8 mouse cellular contexts compared by ENCODE assay signal in the genomic region with DNA sequence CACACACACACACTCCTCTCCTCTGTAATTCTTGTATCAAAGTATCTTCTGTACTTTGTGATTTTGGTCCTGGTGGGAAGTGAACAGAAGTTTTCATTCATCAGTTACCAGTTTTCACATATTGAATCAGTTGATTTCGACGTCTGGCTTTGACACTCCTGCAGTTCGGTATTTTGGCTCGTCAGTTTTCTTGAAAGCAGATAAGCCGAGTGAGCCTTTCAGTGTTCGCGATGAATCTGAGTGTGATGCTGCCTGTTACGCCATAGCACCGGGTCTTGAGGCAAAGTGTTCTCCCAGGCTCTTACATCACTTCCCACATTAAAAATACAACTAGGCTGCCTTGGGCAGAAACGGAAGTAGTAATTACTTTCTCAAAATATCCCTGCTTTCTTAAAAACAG. TPM values are rescaled to one million over a fixed set of nuclear protein-coding genes. Genes with fewer than 3 reads are reported as not detected.
A peak's percentile ranks its signal among the peaks of the same experiment; 100 is the strongest.
DNase-seq lines count a peak whose midpoint lies in the region; ATAC-seq lines count a peak whose summit lies in the region.
"Had no signal": no experiment of that assay in that cellular context is flagged by ENCODE, and none has a peak within 500 bp of the region (broad histone marks: within the 10 kb centered on the region; RNA-seq: fewer than 3 reads in every experiment).

No protein-coding gene starts in this region.

- H3K4me3 ChIP-seq in hindbrain, embryonic 10.5 days = no peak overlapping the region
- H3K4me3 ChIP-seq in hindbrain, embryonic 13.5 days = no peak overlapping the region
- no peak overlapping the region for H3K4me3 ChIP-seq in forebrain, embryonic 15.5 days
- no peak overlapping the region for H3K4me3 ChIP-seq in midbrain, embryonic 11.5 days (ENCODE audit: low read depth, low read length)

- peaks cover 40% of the 10 kb centered on the region for H3K4me1 ChIP-seq in hindbrain, embryonic 10.5 days (replicated peaks)
- H3K4me1 ChIP-seq in hindbrain, embryonic 13.5 days (replicated peaks) = peaks cover 38% of the 10 kb centered on the region
- peaks cover 34% of the 10 kb centered on the region for H3K4me1 ChIP-seq in forebrain, embryonic 15.5 days
- H3K4me1 ChIP-seq in midbrain, embryonic 11.5 days (ENCODE audit: control insufficient read depth, insufficient read depth, low read length) = peaks cover 27% of the 10 kb centered on the region

- no peak overlapping the region for H3K4me2 ChIP-seq in hindbrain, embryonic 13.5 days
- peak overlapping the region; percentile 23 for H3K4me2 ChIP-seq in forebrain, embryonic 15.5 days (replicated peaks)
- H3K4me2 ChIP-seq in midbrain, embryonic 11.5 days = no peak overlapping the region

- no peaks in the 10 kb centered on the region for H3K9me3 ChIP-seq in hindbrain, embryonic 10.5 days
- no peaks in the 10 kb centered on the region for H3K9me3 ChIP-seq in hindbrain, embryonic 13.5 days
- H3K9me3 ChIP-seq in forebrain, embryonic 15.5 days = no peaks in the 10 kb centered on the region
- no peaks in the 10 kb centered on the region for H3K9me3 ChIP-seq in midbrain, embryonic 11.5 days (ENCODE audit: control insufficient read depth, low read length)

- no peak for DNase-seq in hindbrain, embryonic 10.5 days (ENCODE audit: low spot score)
- peak; percentile 78 for DNase-seq in brain, adult 2 months (ENCODE audit: low read depth, low spot score)
- DNase-seq in midbrain, embryonic 11.5 days (ENCODE audit: low spot score, missing footprints) = peak; percentile 89
- DNase-seq in Muller cell, postnatal 12 days (ENCODE audit: inconsistent ontology term) = no peak
- DNase-seq in kidney, postnatal 25 days = no peak

- peak overlapping the region; percentile 81 for H3K27ac ChIP-seq in hindbrain, embryonic 10.5 days
- no peak overlapping the region; the same call in 1 of the 2 replicates for H3K27ac ChIP-seq in hindbrain, embryonic 13.5 days
- H3K27ac ChIP-seq in forebrain, embryonic 15.5 days (replicated peaks) = peak overlapping the region; percentile 21; the same call in 1 of the 2 replicates
- H3K27ac ChIP-seq in midbrain, embryonic 11.5 days (ENCODE audit: low read depth, low read length) = no peak overlapping the region

- H3K36me3 ChIP-seq in hindbrain, embryonic 10.5 days = peaks cover 5% of the 10 kb centered on the region; the same call in 1 of the 2 replicates
- H3K36me3 ChIP-seq in hindbrain, embryonic 13.5 days = peaks cover 4% of the 10 kb centered on the region; the same call in 1 of the 2 replicates
- no peaks in the 10 kb centered on the region for H3K36me3 ChIP-seq in forebrain, embryonic 15.5 days
- H3K36me3 ChIP-seq in midbrain, embryonic 11.5 days (ENCODE audit: control insufficient read depth, insufficient read depth, low read length) = no peaks in the 10 kb centered on the region

- no peaks in the 10 kb centered on the region for H3K27me3 ChIP-seq in hindbrain, embryonic 10.5 days (ENCODE audit: insufficient read depth, poor library complexity, severe bottlenecking)
- no peaks in the 10 kb centered on the region for H3K27me3 ChIP-seq in hindbrain, embryonic 13.5 days
- no peaks in the 10 kb centered on the region for H3K27me3 ChIP-seq in forebrain, embryonic 15.5 days
- H3K27me3 ChIP-seq in midbrain, embryonic 11.5 days (ENCODE audit: control insufficient read depth, insufficient read depth, low read length) = no peaks in the 10 kb centered on the region
- H3K27me3 ChIP-seq: Patski had no signal

- WGBS in hindbrain, embryonic 10.5 days = 69% methylated on average over 10 of the region's 10 CpGs
- WGBS in hindbrain, embryonic 13.5 days = 37% methylated on average over 10 of the region's 10 CpGs
- WGBS in forebrain, embryonic 15.5 days = 22% methylated on average over 10 of the region's 10 CpGs
- WGBS in midbrain, embryonic 11.5 days = 43% methylated on average over 10 of the region's 10 CpGs

- H3K9ac ChIP-seq in hindbrain, embryonic 13.5 days = no peak overlapping the region
- no peak overlapping the region for H3K9ac ChIP-seq in forebrain, embryonic 15.5 days (replicated peaks)
- no peak overlapping the region for H3K9ac ChIP-seq in midbrain, embryonic 11.5 days (ENCODE audit: low read length)

- ATAC-seq in hindbrain, embryonic 13.5 days (ENCODE audit: low FRiP score) = no peak
- no peak; the same call in 1 of the 2 replicates for ATAC-seq in forebrain, embryonic 15.5 days (replicated peaks)
- ATAC-seq in midbrain, embryonic 11.5 days (ENCODE audit: low FRiP score) = no peak

RNA-seq across cellular contexts. Expression of gene Galnt3, which starts 55.0 kb away (rescaled TPM):
- 0.85 and 3.5 TPM in 2 replicates for polyA plus RNA-seq in hindbrain, embryonic 10.5 days (2016; fragmentation: Nextera tagmentation; extraction: Ambion mirVana)
- polyA plus RNA-seq in hindbrain, embryonic 13.5 days (2015; fragmentation: Nextera tagmentation; extraction: Ambion mirVana) = 0.62 and 1.0 TPM in 2 replicates
- polyA plus RNA-seq in forebrain, embryonic 15.5 days (2015; fragmentation: Nextera tagmentation; extraction: Ambion mirVana) = 0.69 and 1.1 TPM in 2 replicates
- polyA plus RNA-seq in midbrain, embryonic 11.5 days (2014; fragmentation: Nextera tagmentation; extraction: Ambion mirVana) = 0.37 and 1.1 TPM in 2 replicates

Comparison
In these comparisons a context has a peak if more than half of its experiments do, and no peak if none do; other contexts are left out.
1. H3K27ac ChIP-seq: peak in hindbrain, embryonic 10.5 days (single experiment) and forebrain, embryonic 15.5 days (single experiment); none in hindbrain, embryonic 13.5 days (single experiment) and midbrain, embryonic 11.5 days (single experiment).
2. DNase-seq: peak in brain, adult 2 months (single experiment) and midbrain, embryonic 11.5 days (single experiment); none in hindbrain, embryonic 10.5 days (single experiment), Muller cell, postnatal 12 days (single experiment) and kidney, postnatal 25 days (0 of 2).